Mouse (Mus musculus) midbrain, embryonic 10.5 days (tissue): ENCODE data around the gene Kpna7. TPM values are rescaled to one million over a fixed set of nuclear protein-coding genes. Genes with fewer than 3 reads are reported as not detected.

Experiments
- DNase-seq: peaks from one replicate; pipeline ENCODE4 v3.0.0-alpha.2; 2017; ENCODE audit warnings: low spot score
- H3K27ac ChIP-seq: fragments of 300-500 bp; sonication (generic); replicated peaks from 2 replicates; pipeline ENCODE4 v1.5.1; 2016; ENCODE audit warnings: mild to moderate bottlenecking
- H3K27me3 ChIP-seq: fragments of 300-500 bp; sonication (generic); 2 replicates; pipeline ENCODE4 v1.6.1; 2016; ENCODE audit warnings: low read depth, mild to moderate bottlenecking; ENCODE audit not compliant: poor library complexity, severe bottlenecking
- H3K36me3 ChIP-seq: fragments of 300-500 bp; sonication (generic); 2 replicates; pipeline ENCODE4 v1.6.1; 2016; ENCODE audit warnings: mild to moderate bottlenecking, moderate library complexity
- H3K4me1 ChIP-seq: fragments of 300-500 bp; sonication (generic); 2 replicates; pipeline ENCODE4 v1.6.1; 2016
- H3K4me3 ChIP-seq: fragments of 300-500 bp; sonication (generic); 2 replicates; pipeline ENCODE4 v1.5.1; 2016; ENCODE audit warnings: mild to moderate bottlenecking, moderate library complexity
- H3K9me3 ChIP-seq: fragments of 300-500 bp; sonication (generic); replicated peaks from 2 replicates; pipeline ENCODE4 v1.6.1; 2016; ENCODE audit warnings: mild to moderate bottlenecking
- WGBS: fragments of 180-500 bp; shearing (Covaris S2); methylation state at CpG from one replicate; pipeline ENCODE4 v1.1.7; 2016; 5-methylcytosine and 5-hydroxymethylcytosine counted together
- polyA plus RNA-seq: library from polyadenylated mRNA; unstranded; fragments of >200 nt; fragmentation: Nextera tagmentation; extraction: Ambion mirVana; gene quantifications from 2 replicates; pipeline ENCODE4 v1.2.1, GENCODE M21; 2016

The Kpna7 gene
- polyA plus RNA-seq, 1 experiment from 2014 or later: not detected

- Histone ChIP-seq H3K36me3 (no peaks in the 10 kb centered on the region), H3K27me3 (no peaks in the 10 kb centered on the region), H3K4me1 (peaks cover 13% of the 10 kb centered on the region), H3K27ac (no peak overlapping the region), H3K4me3 (no peak overlapping the region), H3K9me3 (no peaks in the 10 kb centered on the region)
- no peak for DNase-seq
- WGBS: 80% methylated on average over 4 of the region's 4 CpGs
Measured at GRCm38 (mm10) chr5:144946032-144946431, 137.8 kb downstream of the Kpna7 start.

DNA sequence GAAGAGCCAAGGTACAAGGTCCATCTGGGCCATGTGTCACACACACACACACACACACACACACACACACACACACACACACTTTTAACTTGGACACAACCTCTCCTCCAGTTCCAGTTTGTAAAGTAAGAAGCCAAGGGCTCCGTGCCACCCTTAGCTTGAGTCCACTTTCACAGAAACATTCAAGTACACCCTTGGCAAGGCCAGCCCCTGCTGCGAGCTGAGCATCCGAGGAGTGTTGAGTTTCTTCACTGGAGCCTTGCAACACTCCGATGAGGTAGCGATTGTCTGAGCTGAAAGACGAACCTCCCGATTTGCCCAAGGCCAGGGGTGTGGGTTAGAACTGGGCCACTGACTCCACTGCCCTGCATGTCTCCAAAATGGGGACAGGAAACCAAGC, 138.9 kb downstream of the Kpna7 start:
- no peak overlapping the region for H3K27ac ChIP-seq
- H3K27me3 ChIP-seq: no peaks in the 10 kb centered on the region
- no peaks in the 10 kb centered on the region for H3K9me3 ChIP-seq
- H3K4me3 ChIP-seq: no peak overlapping the region
- peaks cover 15% of the 10 kb centered on the region for H3K4me1 ChIP-seq
- DNase-seq: no peak
- no peaks in the 10 kb centered on the region for H3K36me3 ChIP-seq
- WGBS: 89% methylated on average over 7 of the region's 7 CpGs

DNA sequence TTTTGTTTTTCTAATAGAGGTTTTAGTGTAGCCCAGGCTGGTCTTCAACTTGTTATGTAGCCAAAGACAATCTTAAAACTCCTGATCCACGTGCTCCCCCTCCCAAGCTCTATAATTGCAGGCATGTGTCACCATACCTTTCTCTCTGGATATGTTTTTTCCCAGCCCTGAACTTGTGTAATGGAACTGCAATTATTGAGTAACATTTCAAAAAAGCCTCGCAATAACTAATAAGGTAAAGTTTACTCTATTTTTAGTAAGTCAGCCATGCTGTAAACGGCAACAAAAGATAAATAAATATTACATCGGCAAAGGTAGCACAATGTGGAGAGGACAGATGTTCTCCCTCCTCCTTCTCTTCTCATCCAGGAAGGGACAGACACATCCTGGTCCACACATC, 139.5 kb downstream of the Kpna7 start:
- Histone ChIP-seq H3K4me3 (no peak overlapping the region), H3K27me3 (no peaks in the 10 kb centered on the region), H3K36me3 (no peaks in the 10 kb centered on the region), H3K4me1 (peaks cover 11% of the 10 kb centered on the region), H3K27ac (no peak overlapping the region), H3K9me3 (no peaks in the 10 kb centered on the region)
- 87% methylated on average over 4 of the region's 4 CpGs for WGBS
- DNase-seq: no peak

- WGBS: 95% methylated on average over 6 of the region's 6 CpGs
- no peak for DNase-seq
- peaks cover 11% of the 10 kb centered on the region for H3K4me1 ChIP-seq
Measured at GRCm38 (mm10) chr5:144943346-144943745, 140.5 kb downstream of the Kpna7 start.

GRCm38 (mm10) chr5:144942431-144942830, 141.4 kb downstream of the Kpna7 start:
- no peaks in the 10 kb centered on the region for H3K27me3 ChIP-seq
- H3K36me3 ChIP-seq: no peaks in the 10 kb centered on the region
- H3K4me3 ChIP-seq: no peak overlapping the region
- WGBS: 83% methylated on average over 9 of the region's 9 CpGs
- peaks cover 11% of the 10 kb centered on the region for H3K4me1 ChIP-seq
- no peaks in the 10 kb centered on the region for H3K9me3 ChIP-seq
- no peak overlapping the region for H3K27ac ChIP-seq
- no peak for DNase-seq

More at GRCm38 (mm10) chr5:144943346-144943745, 140.5 kb downstream of the Kpna7 start:
- H3K27me3 ChIP-seq: no peaks in the 10 kb centered on the region
- H3K27ac ChIP-seq: no peak overlapping the region
- no peaks in the 10 kb centered on the region for H3K9me3 ChIP-seq
- no peaks in the 10 kb centered on the region for H3K36me3 ChIP-seq
- no peak overlapping the region for H3K4me3 ChIP-seq

DNA sequence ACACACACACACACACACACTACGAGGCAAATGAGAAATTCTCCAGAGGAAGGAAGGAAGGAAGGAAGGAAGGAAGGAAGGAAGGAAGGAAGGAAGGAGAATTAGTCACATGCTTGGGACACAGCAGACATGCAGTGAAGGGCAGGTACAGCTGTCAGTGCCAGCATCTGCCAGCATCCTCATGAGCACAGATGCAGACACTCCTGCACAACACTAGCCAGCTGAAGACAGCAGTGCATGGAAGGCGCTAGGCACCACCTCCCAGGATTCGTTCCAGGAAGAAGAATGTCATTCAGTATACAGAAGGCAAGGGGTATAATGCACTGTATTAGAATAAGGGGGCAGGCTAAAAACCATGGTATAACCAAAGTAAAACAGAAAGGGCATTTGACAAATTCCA, 142.9 kb downstream of the Kpna7 start:
- H3K4me1 ChIP-seq: peaks cover 24% of the 10 kb centered on the region
- DNase-seq: no peak

DNA sequence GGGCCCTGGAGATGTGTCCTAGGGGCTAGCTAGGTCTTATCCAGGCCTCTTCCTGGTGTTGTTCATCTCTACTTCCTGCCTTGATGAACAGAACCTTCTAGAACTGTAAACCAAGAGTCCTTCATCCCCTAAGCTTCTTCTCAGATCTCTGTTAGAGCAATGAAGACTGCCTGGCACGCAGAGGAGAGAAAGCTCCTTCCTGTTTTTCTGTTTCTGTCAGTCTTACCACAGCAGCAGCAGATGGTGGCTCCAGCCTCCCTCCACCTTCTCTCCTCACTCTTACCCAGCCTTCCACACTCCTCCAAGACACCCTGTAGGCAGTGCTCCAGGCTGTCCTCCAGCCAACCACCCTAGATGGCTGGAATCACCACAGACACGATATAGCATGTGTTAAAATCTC, 146.5 kb downstream of the Kpna7 start:
- Histone ChIP-seq H3K27me3 (no peaks in the 10 kb centered on the region), H3K27ac (no peak overlapping the region), H3K36me3 (no peaks in the 10 kb centered on the region), H3K4me3 (no peak overlapping the region), H3K4me1 (peaks cover 28% of the 10 kb centered on the region), H3K9me3 (no peaks in the 10 kb centered on the region)
- DNase-seq: no peak
- 83% methylated on average over 2 of the region's 2 CpGs for WGBS

More for the DNA sequence above, 142.9 kb downstream of the Kpna7 start:
- no peaks in the 10 kb centered on the region for H3K36me3 ChIP-seq
- WGBS: 82% methylated on average over 3 of the region's 3 CpGs
- no peaks in the 10 kb centered on the region for H3K27me3 ChIP-seq
- no peak overlapping the region for H3K4me3 ChIP-seq
- H3K9me3 ChIP-seq: no peaks in the 10 kb centered on the region
- no peak overlapping the region for H3K27ac ChIP-seq

Other genes with a start within 250 kb of the Kpna7 start
- gene Smurf1, start 118.2 kb downstream of the Kpna7 start, polyA plus RNA-seq: 13.2 and 16.2 TPM in 2 replicates
- gene Gm4871, start 51.3 kb downstream of the Kpna7 start, polyA plus RNA-seq: not detected in 2 replicates
- not detected in 2 replicates for gene 1700018F24Rik, start 41.0 kb downstream of the Kpna7 start, polyA plus RNA-seq
- gene Arpc1a, start 200 bp downstream of the Kpna7 start, polyA plus RNA-seq: 133 and 149 TPM in 2 replicates
- 105 and 109 TPM in 2 replicates for gene Arpc1b, start 30.2 kb upstream of the Kpna7 start, polyA plus RNA-seq
- 128 and 134 TPM in 2 replicates for gene Pdap1, start 56.2 kb upstream of the Kpna7 start, polyA plus RNA-seq
- 234 and 244 TPM in 2 replicates for gene Bud31, start 56.3 kb upstream of the Kpna7 start, polyA plus RNA-seq
- gene Ptcd1, start 83.1 kb upstream of the Kpna7 start, polyA plus RNA-seq: 18.3 and 22.4 TPM in 2 replicates
- gene Cpsf4, start 83.2 kb upstream of the Kpna7 start, polyA plus RNA-seq: 83.9 and 85.1 TPM in 2 replicates
- 536 and 539 TPM in 2 replicates for gene Atp5j2, start 108.0 kb upstream of the Kpna7 start, polyA plus RNA-seq
- 8.0 and 8.3 TPM in 2 replicates for gene Zkscan14, start 117.8 kb upstream of the Kpna7 start, polyA plus RNA-seq
- gene Zkscan5, start 120.5 kb upstream of the Kpna7 start, polyA plus RNA-seq: 19.8 and 19.9 TPM in 2 replicates
- 33.5 and 39.0 TPM in 2 replicates for gene Zfp655, start 147.7 kb upstream of the Kpna7 start, polyA plus RNA-seq
- 0.79 and 0.88 TPM in 2 replicates for gene Zscan25, start 196.5 kb upstream of the Kpna7 start, polyA plus RNA-seq